Mouse (Mus musculus) neural tube, embryonic 12.5 days (tissue): Measurements from ENCODE around the gene Atat1. TPM values are rescaled to one million over a fixed set of nuclear protein-coding genes. Genes with fewer than 3 reads are reported as not detected.

Experiments
- ATAC-seq: fragments of 200-750 bp; cut with Nextera tagmentation; 2 replicates; pipeline ENCODE4 v1.8.0; 2017; ENCODE audit warnings: low read depth, mild to moderate bottlenecking, moderate TSS enrichment, moderate library complexity; ENCODE audit not compliant: low FRiP score
- H3K27ac ChIP-seq: fragments of 300-500 bp; sonication (generic); 2 replicates; pipeline ENCODE4 v1.5.1; 2016
- H3K27me3 ChIP-seq: fragments of 300-500 bp; sonication (generic); replicated peaks from 2 replicates; pipeline ENCODE4 v1.6.1; 2016; ENCODE audit warnings: mild to moderate bottlenecking
- H3K36me3 ChIP-seq: fragments of 300-500 bp; sonication (generic); 2 replicates; pipeline ENCODE4 v1.6.1; 2016; ENCODE audit warnings: mild to moderate bottlenecking
- H3K4me1 ChIP-seq: fragments of 300-500 bp; sonication (generic); 2 replicates; pipeline ENCODE4 v1.6.1; 2016
- H3K4me2 ChIP-seq: fragments of 300-500 bp; sonication (generic); replicated peaks from 2 replicates; pipeline ENCODE4 v1.6.1; 2016; ENCODE audit warnings: mild to moderate bottlenecking
- H3K4me3 ChIP-seq: fragments of 300-500 bp; sonication (generic); 2 replicates; pipeline ENCODE4 v1.5.1; 2016
- H3K9ac ChIP-seq: fragments of 300-500 bp; sonication (generic); 2 replicates; pipeline ENCODE4 v1.6.1; 2016; ENCODE audit warnings: mild to moderate bottlenecking
- H3K9me3 ChIP-seq: fragments of 300-500 bp; sonication (generic); 2 replicates; pipeline ENCODE4 v1.6.1; 2016; ENCODE audit warnings: mild to moderate bottlenecking
- WGBS: fragments of 180-500 bp; shearing (Covaris S2); methylation state at CpG from one replicate; pipeline ENCODE4 v1.1.7; 2016; 5-methylcytosine and 5-hydroxymethylcytosine counted together
- polyA plus RNA-seq: library from polyadenylated mRNA; unstranded; fragments of >200 nt; fragmentation: Nextera tagmentation; extraction: Ambion mirVana; gene quantifications from 2 replicates; pipeline ENCODE4 v1.2.1, GENCODE M21; 2016

Atat1 gene
- polyA plus RNA-seq, 1 experiment from 2014 or later = 304 TPM

DNA sequence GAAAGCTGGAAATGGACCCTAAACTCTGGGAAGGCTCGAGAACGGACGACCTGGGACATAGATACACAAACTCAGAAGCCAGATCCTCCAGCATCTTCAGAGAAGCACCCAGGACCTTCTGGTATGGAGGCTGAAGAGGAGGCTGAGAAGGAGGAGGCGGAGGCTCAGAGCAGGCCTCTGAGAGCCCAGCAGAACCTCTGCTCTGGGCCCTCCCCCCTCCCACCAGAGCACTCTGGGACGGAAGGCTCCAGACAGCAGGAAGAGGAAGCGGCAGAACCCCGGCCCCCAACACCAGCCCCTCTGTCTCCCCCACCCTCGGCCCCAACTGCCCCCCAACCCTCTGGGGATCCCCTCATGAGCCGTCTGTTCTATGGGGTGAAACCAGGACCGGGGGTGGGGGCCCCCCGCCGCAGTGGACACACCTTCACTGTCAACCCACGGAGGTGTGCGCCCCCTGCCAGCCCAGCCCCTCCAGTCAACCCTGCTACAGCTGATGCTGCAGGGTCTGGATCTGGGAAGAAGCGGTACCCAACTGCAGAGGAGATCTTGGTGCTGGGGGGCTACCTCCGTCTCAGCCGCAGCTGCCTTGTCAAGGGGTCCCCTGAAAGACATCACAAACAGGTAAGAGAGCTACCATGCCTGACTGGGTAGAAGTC, 41.6 kb downstream of the Atat1 start:
- H3K27ac ChIP-seq = no peak overlapping the region; the same call in 1 of the 2 replicates
- peaks cover 27% of the 10 kb centered on the region for H3K36me3 ChIP-seq
- WGBS = 49% methylated on average over 17 of the region's 17 CpGs
- peak overlapping the region; percentile 61 for H3K4me3 ChIP-seq
- H3K27me3 ChIP-seq = no peaks in the 10 kb centered on the region
- H3K9ac ChIP-seq = peak overlapping the region; percentile 92
- H3K4me1 ChIP-seq = peaks cover 63% of the 10 kb centered on the region
- ATAC-seq = no peak
- peak overlapping the region; percentile 100 for H3K4me2 ChIP-seq
- H3K9me3 ChIP-seq = peaks cover 6% of the 10 kb centered on the region

DNA sequence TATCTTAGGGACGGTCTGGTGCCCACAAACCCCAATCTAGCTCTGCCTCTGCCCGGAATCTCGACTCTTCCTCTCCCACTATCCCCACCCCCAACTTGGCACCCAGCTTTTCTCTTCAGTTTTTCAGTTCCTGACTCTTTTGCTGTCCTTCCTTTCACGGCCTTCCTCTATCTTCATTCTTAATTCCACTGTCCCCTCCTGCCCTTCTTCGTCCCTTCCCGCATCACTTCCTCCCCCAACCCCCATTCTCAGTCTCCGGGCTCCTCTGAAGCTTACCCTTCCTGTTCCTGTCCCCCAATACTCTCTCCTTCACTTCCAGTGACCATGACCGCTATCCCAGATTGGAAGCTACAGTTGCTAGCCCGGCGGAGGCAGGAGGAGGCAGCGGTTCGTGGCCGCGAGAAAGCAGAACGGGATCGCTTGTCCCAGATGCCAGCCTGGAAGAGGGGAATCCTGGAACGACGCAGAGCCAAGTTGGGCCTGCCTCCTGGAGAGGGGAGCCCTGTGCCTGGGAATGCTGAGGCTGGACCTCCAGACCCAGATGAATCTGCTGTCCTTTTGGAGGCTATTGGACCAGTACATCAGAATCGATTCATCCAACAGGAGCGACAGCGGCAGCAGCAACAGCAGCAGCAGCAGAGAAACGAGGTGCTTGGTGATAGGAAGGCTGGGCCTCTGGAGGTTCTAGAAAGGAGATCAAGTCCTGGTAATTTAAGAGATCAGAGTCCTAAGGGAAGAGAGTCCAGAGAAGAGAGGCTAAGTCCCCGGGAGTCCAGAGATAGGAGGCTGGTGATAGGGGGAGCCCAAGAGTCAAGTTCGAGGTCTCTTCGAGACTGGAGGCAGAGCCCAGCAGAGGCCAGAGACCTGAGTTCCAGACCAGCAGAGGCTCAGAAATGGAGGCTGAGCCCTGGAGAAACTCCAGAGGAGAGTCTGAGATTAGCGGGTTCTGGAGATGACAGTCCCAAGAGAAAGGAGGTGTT, 42.7 kb downstream of the Atat1 start:
- peak overlapping the region; percentile 92 for H3K9ac ChIP-seq
- no peaks in the 10 kb centered on the region for H3K27me3 ChIP-seq
- WGBS = 9% methylated on average over 26 of the region's 26 CpGs
- H3K27ac ChIP-seq = peak overlapping the region; percentile 95
- ATAC-seq = no peak
- peaks cover 6% of the 10 kb centered on the region for H3K9me3 ChIP-seq
- H3K4me3 ChIP-seq = peak overlapping the region; percentile 61
- peak overlapping the region; percentile 100 for H3K4me2 ChIP-seq
- H3K4me1 ChIP-seq = peaks cover 55% of the 10 kb centered on the region
- peaks cover 20% of the 10 kb centered on the region for H3K36me3 ChIP-seq

DNA sequence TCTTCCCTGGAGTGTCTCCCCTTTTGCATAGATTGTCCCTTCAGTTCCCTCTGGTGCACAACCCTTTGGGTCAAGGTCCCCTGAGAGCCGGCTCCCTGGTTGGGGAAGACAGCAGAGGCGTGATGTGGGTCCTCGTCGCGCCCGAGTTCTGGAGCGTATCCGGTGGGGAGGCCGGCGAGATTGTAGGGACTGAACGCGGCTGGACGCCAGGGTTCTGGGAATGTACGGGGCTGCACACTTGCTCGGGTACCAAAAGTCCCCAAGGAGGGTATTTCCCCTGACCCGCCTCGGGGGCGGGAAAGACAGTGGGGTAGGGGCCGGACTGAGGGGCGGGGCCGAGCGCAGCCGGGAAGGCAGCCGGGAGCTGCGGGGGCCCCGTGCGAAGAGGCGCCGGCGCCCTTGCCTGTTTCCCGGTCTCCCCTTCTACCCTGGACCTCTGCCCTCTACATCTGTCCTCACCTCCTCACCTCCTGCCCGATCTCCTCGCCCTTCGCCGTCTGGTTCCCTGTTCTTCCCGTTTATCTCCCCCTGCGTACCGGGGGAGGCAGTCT, 43.5 kb downstream of the Atat1 start:
- peak overlapping the region; percentile 61 for H3K4me3 ChIP-seq
- peak overlapping the region; percentile 100 for H3K4me2 ChIP-seq
- H3K9me3 ChIP-seq = peaks cover 6% of the 10 kb centered on the region
- H3K27me3 ChIP-seq = no peaks in the 10 kb centered on the region
- WGBS = under 1% methylated on average over 38 of the region's 38 CpGs
- peak overlapping the region; percentile 92 for H3K9ac ChIP-seq
- H3K36me3 ChIP-seq = peaks cover 14% of the 10 kb centered on the region
- peak; percentile 49 for ATAC-seq
- H3K27ac ChIP-seq = peak overlapping the region; percentile 95
- H3K4me1 ChIP-seq = peaks cover 55% of the 10 kb centered on the region

DNA sequence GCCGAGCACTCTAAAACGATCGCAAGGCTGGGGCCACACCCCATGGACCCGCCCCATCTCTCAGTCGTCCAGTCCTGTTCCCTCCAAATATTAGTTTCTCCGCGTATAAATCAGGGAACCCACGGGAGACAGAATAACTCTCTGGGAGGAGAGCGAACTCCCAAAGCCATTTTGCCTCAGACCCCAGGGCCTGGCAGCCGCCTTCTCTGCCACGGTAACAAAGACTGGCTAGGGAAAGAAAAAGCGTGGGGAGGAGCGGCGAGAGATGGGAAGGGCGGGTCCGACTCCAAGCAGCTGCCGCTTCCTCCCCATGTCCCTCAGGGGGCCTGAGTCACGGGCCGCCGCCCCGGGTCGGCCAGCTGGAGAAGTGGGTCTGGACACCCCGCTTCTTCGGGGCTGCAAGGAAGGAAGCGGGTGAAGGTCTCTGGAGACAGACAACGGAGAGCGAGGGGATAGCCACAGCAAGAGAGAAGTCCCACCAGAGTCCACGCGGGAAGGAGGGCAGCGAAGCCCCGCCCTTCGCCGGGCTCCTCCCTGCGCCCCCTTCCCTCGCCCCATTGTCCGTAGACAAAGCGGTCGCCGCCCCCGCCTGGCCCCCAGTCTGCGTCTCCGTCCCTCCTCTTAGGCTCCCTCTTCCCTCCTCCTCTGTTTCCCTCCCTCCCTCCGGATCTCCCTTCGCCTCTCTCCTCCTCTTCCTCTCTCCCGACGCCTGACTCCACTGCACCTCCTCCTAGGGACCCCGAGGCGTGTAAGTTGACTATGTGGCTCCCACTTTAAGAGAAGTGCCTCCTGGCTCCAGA, 44.2 kb downstream of the Atat1 start, which contains the start of gene Ppp1r18:
Gene Ppp1r18, plus strand, starts transcription at position 113 of the 800 bp plus-strand sequence.
- H3K27me3 ChIP-seq = no peaks in the 10 kb centered on the region
- peak within 1 kb of the TSS; percentile 95 for H3K27ac ChIP-seq
- peak within 1 kb of the TSS; percentile 61 for H3K4me3 ChIP-seq
- H3K9me3 ChIP-seq = no peaks in the 10 kb centered on the region
- H3K4me2 ChIP-seq = peak within 1 kb of the TSS; percentile 100
- under 1% methylated on average over 47 of the region's 48 CpGs for WGBS
- ATAC-seq = peak; percentile 64
- peak within 1 kb of the TSS; percentile 92 for H3K9ac ChIP-seq
- peaks cover 7% of the 10 kb centered on the region for H3K36me3 ChIP-seq
- H3K4me1 ChIP-seq = peaks cover 54% of the 10 kb centered on the region

DNA sequence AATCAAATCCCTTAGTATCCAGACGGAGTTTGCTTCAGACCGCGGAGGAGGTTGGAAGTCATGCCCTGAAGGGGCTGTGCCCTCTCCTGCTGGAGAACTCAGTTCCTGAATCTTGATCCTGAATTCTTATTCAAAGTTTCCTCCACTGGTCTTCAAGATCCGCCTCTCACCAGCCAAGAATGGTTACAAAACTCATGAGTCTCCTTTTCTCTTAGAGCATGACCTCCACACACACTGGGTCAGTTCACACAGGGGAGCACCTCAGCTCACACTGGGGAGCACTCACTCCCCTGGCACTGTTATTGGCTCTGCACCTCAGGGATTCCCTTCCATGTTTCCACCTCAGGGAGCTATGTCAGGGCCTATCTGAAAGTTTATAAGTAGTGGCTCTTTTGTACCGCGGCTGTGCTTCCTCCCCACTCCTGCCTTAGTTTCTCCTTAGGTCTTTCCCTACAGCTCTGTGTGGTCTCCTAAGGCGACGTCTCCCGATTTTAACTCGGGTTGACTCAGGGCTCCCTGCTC, 45.0 kb downstream of the Atat1 start:
- 24% methylated on average over 10 of the region's 10 CpGs for WGBS
- H3K4me3 ChIP-seq = peak overlapping the region; percentile 61
- H3K4me2 ChIP-seq = peak overlapping the region; percentile 100
- H3K4me1 ChIP-seq = peaks cover 49% of the 10 kb centered on the region
- H3K9ac ChIP-seq = peak overlapping the region; percentile 92
- no peaks in the 10 kb centered on the region for H3K27me3 ChIP-seq
- no peaks in the 10 kb centered on the region; the same call in 1 of the 2 replicates for H3K36me3 ChIP-seq
- ATAC-seq = no peak
- no peaks in the 10 kb centered on the region for H3K9me3 ChIP-seq
- peak overlapping the region; percentile 95 for H3K27ac ChIP-seq

DNA sequence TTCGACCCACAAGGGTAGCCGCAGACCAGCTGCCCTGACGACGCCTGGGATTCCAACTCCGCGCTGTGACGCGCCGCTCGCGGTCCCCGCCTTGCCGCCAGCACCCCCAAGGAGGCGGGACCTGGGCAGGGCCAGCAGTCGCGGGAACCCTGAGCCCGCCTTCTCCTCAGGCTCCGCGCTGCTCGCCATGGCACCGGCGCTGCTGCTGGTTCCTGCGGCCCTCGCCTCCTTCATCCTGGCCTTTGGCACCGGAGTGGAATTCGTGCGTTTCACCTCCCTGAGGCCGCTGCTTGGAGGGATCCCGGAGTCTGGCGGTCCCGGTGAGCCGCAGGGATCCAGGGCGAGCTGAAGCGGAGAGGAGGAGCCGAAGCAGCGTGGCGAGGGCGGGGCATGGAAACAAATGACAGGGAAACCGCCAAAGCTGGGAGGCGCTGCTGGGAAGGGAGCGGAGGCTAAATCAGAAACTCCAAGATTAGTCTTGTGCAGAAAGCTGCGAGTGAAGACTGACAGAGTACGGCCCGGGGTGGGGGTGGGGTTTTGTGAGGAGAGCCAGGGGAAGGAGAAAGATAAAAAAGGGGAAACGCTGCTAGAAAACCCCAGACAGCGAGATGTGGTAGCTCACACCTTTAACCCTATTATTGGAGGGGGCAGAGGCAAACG, 48.5 kb downstream of the Atat1 start, which contains the start of gene Nrm:
Gene Nrm, plus strand, starts transcription at position 121 of the 660 bp plus-strand sequence.
- no peaks in the 10 kb centered on the region for H3K9me3 ChIP-seq
- H3K36me3 ChIP-seq = peaks cover 21% of the 10 kb centered on the region
- H3K4me1 ChIP-seq = peaks cover 18% of the 10 kb centered on the region
- H3K27ac ChIP-seq = peak within 1 kb of the TSS; percentile 79
- peak within 1 kb of the TSS; percentile 69 for H3K4me2 ChIP-seq
- WGBS = under 1% methylated on average over 47 of the region's 47 CpGs
- H3K4me3 ChIP-seq = peak within 1 kb of the TSS; percentile 54
- no peaks in the 10 kb centered on the region for H3K27me3 ChIP-seq
- H3K9ac ChIP-seq = peak within 1 kb of the TSS; percentile 66
- ATAC-seq = peak; percentile 85

DNA sequence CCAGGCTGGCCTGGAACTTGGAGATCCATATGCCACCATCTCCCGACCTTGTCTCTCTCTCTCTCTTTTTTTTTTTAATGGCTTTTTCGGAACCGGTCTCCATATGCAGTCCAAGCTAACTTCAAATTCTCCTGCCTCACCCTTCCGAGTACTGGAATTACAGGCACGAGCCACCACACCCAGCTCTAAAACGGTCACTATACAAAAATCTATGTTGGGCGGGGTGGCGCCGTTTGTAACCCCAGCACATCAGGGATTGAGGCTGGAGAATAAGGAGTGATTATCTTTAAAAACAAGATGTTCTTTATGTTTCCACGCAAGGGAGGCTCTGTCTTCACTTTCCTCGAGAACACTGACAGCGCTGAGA, 49.1 kb downstream of the Atat1 start:
- no peaks in the 10 kb centered on the region for H3K9me3 ChIP-seq
- H3K4me1 ChIP-seq = peaks cover 18% of the 10 kb centered on the region
- H3K4me2 ChIP-seq = peak overlapping the region; percentile 69
- H3K9ac ChIP-seq = peak overlapping the region; percentile 66
- no peaks in the 10 kb centered on the region for H3K27me3 ChIP-seq
- no peak for ATAC-seq
- peaks cover 21% of the 10 kb centered on the region for H3K36me3 ChIP-seq
- WGBS = 5% methylated on average over 12 of the region's 12 CpGs
- peak overlapping the region; percentile 79; the same call in 1 of the 2 replicates for H3K27ac ChIP-seq
- peak overlapping the region; percentile 54 for H3K4me3 ChIP-seq

DNA sequence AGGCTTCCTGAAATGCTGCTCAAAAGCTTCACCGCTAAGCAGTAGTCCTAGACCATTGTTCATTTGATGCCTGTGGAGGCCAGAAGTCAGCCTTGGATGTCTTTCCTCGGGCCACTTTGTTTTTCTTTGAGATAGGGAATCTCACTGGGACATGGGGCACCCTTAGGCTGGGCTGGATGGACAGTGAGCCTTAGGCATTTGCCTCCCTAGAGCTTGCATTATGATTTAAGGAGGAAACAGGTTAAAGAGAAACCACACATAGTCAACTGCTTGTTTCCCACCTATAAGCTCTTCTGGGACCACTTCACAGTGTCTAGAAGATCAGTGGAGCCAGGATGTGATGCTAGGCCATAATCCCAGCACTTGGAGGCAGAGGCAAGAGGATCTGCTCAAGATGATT, 50.0 kb downstream of the Atat1 start:
- Histone ChIP-seq H3K9me3 (no peaks in the 10 kb centered on the region), H3K27ac (no peak overlapping the region), H3K4me2 (no peak overlapping the region), H3K4me3 (no peak overlapping the region), H3K4me1 (peaks cover 11% of the 10 kb centered on the region), H3K9ac (no peak overlapping the region), H3K27me3 (no peaks in the 10 kb centered on the region), H3K36me3 (peaks cover 25% of the 10 kb centered on the region)
- ATAC-seq = no peak
- WGBS = 67% methylated on average over 2 of the region's 2 CpGs

DNA sequence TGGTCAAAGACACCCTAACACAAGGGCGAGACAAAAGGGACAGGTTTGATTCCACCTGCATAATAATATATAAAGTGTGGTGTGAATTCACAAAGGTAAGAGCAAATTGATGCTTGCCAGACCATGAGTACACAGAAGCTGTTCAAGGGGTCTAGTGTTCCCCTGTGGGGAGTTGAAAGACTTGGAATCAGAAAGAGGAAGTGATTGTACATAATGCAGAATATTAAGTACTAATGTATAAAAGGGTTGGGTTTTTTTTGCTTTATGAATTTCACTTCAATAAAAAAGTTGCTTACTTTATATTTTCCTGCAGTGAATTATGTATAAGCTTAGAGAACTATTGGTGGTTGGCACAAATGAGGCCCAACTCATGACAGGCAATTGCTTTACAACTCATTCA, 50.5 kb downstream of the Atat1 start:
- H3K4me1 ChIP-seq = peaks cover 8% of the 10 kb centered on the region; the same call in 1 of the 2 replicates
- no peak overlapping the region for H3K9ac ChIP-seq
- H3K4me2 ChIP-seq = no peak overlapping the region
- no peaks in the 10 kb centered on the region for H3K27me3 ChIP-seq
- 93% methylated on average over 1 of the region's 1 CpGs for WGBS
- H3K4me3 ChIP-seq = no peak overlapping the region
- H3K9me3 ChIP-seq = no peaks in the 10 kb centered on the region
- ATAC-seq = no peak
- no peak overlapping the region for H3K27ac ChIP-seq
- H3K36me3 ChIP-seq = peaks cover 30% of the 10 kb centered on the region

DNA sequence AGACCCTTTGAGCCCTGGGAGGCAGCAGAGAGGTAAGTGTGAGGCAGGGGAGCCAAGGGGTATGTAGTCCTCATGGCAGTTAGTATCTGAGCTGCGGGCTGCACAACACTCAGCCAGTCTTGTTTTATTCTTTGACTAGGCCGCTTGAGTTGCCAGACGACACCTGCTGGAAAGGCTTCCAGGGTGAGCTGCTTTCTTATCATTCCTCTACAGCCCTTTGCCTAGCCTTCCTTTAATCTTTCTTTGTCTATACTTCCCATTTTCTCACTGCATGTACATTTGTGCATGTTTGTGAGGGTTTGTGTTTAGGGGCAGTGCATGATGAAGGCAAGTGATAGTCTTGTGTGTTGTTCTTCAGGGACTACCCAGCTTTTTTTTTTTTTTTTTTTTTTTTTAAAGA, 58.9 kb downstream of the Atat1 start:
- Histone ChIP-seq H3K27me3 (no peaks in the 10 kb centered on the region), H3K9ac (no peak overlapping the region), H3K9me3 (no peaks in the 10 kb centered on the region), H3K27ac (no peak overlapping the region), H3K36me3 (peaks cover 85% of the 10 kb centered on the region), H3K4me1 (no peaks in the 10 kb centered on the region), H3K4me2 (no peak overlapping the region), H3K4me3 (no peak overlapping the region)
- 94% methylated on average over 3 of the region's 3 CpGs for WGBS
- ATAC-seq = no peak

DNA sequence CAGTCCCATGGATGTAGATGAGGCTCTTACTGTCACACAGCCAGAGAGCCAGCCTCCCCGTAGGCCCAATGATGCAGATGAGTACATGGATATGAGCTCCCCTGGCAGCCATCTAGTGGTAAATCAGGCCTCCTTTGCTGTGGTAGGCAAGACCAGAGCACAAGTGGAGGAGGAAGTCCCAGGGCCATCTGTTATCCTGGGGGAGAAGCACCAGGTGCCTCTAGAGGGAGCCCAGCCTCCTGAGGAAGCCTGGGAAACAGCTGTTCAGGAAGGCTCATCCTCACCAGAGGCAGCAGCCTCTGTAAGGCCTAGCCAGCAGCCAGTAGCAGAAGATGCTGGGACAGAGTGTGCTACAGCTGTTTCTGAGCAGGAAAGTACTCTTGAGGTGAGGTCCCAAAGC, 61.8 kb downstream of the Atat1 start:
- Histone ChIP-seq H3K9me3 (no peaks in the 10 kb centered on the region), H3K4me3 (no peak overlapping the region), H3K4me2 (no peak overlapping the region), H3K9ac (no peak overlapping the region), H3K27me3 (no peaks in the 10 kb centered on the region), H3K27ac (no peak overlapping the region), H3K36me3 (peaks cover 76% of the 10 kb centered on the region), H3K4me1 (no peaks in the 10 kb centered on the region)
- 69% methylated on average over 1 of the region's 1 CpGs for WGBS
- no peak for ATAC-seq
